Mouse (Mus musculus): ENCODE data around the gene Sec31b. TPM values are rescaled to one million over a fixed set of nuclear protein-coding genes. Genes with fewer than 3 reads are reported as not detected.

The Sec31b gene
- total RNA-seq, 2 experiments from 2014 or later, result 0.61 to 1.7 TPM

DNA sequence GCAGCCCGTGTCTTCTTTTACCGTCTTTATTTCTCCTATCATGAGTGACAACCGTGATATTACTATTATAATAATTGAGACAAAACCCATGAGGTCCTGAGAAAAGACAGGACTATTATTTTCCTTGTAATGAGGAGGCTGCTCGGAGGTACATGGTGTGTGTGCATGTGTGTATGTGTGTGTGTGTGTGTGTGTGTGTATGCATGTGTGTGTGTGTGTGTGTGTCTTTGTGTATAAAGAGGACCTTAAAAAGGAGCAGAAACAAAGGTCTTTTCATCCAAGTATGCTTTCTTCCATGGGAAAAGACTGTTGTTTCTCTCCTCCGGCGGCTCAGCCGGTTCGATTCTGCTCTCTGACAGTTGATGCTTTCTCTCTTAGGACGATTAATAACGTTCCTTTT is 48.7 kb downstream of the Sec31b start:
- ATAC-seq (replicated peaks; ENCODE audit: low FRiP score, low TSS enrichment, poor library complexity, severe bottlenecking), result no peak

DNA sequence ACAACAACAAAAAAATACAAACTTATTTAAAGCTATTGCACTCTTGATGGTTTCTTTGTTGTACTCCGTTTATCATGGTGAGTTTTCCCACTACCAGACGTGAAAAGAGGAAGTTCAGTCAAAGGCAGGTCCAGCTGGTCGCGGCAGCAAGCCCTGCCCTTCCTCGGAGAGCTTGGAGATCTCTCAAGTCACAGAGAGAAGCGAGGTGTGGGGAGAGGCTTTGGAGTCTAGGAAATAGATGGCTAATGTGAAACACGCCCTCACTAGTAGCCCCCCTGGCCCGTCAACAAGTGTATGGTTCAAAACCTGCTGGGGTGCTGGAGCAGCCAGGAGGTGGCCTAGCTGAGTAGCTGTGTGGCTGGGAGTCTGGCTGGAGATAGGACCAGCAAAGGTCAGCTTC is 49.2 kb downstream of the Sec31b start:
- ATAC-seq (replicated peaks; ENCODE audit: low FRiP score, low TSS enrichment, poor library complexity, severe bottlenecking), result no peak

DNA sequence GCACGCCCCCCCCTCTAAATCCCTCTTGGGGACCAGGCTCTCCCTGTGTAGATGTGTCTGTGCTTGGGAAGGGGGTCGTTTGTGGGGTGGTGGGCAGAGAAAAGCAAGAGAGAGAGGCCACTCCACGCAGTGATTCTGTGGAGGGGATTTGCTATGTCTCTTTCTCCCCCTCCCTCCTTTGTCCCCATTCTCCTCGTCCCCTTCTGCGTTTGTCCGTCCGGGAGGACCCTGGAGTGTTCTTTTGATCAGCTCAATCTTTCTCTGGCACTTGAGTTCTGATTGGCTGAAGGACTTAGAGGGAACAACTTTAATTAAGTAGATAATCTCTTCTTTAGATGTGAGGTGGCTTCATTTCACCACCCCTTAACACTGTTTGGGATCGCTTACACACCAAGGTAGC is 52.5 kb downstream of the Sec31b start, which contains the start of gene Wnt8b:
Gene Wnt8b (plus strand): TSS at position 345 of the 400 bp plus-strand sequence.
- ATAC-seq (replicated peaks; ENCODE audit: low FRiP score, low TSS enrichment, poor library complexity, severe bottlenecking), result no peak

DNA sequence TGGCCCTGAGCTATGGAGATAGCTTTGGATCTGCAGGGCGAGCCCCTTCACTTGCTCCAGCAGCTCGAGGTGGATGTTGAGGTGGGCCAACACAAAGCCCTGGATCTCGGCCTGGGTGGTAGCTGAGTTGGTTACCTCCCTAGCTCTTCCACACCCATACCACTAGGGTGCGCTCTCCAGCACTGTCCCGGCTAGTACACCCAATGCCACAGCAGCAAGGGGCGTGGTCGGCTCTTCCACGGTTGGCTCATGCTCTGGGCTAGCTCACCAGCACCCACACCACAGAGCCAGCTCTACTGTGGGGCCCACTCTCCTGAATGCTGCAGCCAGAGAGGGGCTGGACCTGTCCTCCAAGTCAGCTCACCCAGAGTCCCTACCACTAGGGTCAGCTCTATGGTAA is 58.4 kb downstream of the Sec31b start:
- ATAC-seq (replicated peaks; ENCODE audit: low FRiP score, low TSS enrichment, poor library complexity, severe bottlenecking), result peak; percentile 99

DNA sequence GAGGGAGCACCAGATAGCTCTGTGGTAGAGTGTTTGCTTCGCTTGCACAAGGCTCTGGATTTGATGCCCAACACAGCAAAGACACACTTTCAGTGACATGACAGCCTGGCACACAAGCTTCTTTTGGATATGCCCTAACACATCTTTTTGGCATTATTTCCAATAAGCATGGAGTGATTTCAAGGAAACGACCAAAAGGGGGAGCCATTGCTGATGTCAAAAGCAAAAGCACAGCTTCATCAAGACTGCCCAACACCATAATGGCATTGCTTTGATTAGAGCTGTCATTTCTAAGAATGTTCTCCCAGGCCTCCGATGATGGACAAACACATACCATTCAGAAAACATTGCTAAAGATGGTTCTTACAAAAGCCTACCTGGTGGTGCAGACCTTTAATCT is 69.1 kb downstream of the Sec31b start:
- ATAC-seq (replicated peaks; ENCODE audit: low FRiP score, low TSS enrichment, poor library complexity, severe bottlenecking), result no peak

DNA sequence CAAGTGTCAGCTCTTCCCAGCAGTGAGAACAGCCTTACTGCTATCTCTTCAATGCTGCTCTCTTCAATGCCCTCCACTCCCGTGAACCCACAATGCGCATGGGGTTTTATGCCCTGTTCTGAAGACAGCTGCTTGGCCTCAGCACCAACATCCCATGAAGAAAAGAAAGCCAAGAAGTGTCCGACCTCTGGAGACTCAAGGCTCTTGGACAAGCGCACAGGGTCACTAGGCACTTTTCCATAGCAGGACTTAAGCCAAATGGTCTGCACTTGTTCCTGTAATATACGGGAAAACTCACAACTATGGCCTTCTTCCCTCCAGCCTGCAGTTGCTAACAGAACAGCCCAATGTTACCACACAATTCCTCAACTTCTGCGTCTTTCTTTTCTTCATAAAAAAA is 70.4 kb downstream of the Sec31b start:
- ATAC-seq (replicated peaks; ENCODE audit: low FRiP score, low TSS enrichment, poor library complexity, severe bottlenecking), result no peak

DNA sequence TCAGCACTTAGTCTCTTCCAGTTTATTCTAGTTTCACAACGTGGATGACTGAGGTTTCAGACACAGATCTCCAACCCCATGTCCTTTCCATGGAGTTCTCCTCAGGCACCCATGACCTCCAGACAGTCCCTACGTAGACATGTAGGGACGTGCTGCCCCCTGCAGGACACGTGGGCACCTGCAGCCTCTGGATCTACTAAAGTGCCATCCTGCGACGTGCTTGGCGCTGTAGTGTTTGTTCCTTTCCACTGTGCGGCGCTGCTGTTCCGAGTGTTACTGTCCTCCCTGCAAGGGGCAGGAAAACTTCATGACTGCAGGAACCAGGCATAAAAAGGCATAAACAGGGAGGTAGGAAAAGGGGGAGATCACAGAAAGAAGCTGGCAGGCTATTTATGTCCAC is 71.5 kb downstream of the Sec31b start:
- ATAC-seq (replicated peaks; ENCODE audit: low FRiP score, low TSS enrichment, poor library complexity, severe bottlenecking), result peak; percentile 96

Other genes with a start within 250 kb of the Sec31b start
- gene Scd4, start 212.8 kb downstream of the Sec31b start, total RNA-seq (2014; fragmentation: Nextera tagmentation), result 0.69 and 2.1 TPM in 2 replicates
- 0.38 TPM in 1 of 2 replicates, not detected in the other for gene Scd4, start 212.8 kb downstream of the Sec31b start, total RNA-seq (2017)
- 14.0 and 16.2 TPM in 2 replicates for gene Scd1, start 138.0 kb downstream of the Sec31b start, total RNA-seq (2014; fragmentation: Nextera tagmentation)
- gene Scd1, start 138.0 kb downstream of the Sec31b start, total RNA-seq (2017), result 4.3 and 18.8 TPM in 2 replicates
- not detected in 2 replicates for gene Wnt8b, start 52.4 kb downstream of the Sec31b start, total RNA-seq (2014; fragmentation: Nextera tagmentation)
- not detected in 2 replicates for gene Wnt8b, start 52.4 kb downstream of the Sec31b start, total RNA-seq (2017)
- gene Gm20538, start 7.0 kb upstream of the Sec31b start, total RNA-seq (2014; fragmentation: Nextera tagmentation), result not detected in 2 replicates
- not detected in 2 replicates for gene Gm20538, start 7.0 kb upstream of the Sec31b start, total RNA-seq (2017)
- 485 and 490 TPM in 2 replicates for gene Ndufb8, start 9.6 kb upstream of the Sec31b start, total RNA-seq (2014; fragmentation: Nextera tagmentation)
- gene Ndufb8, start 9.6 kb upstream of the Sec31b start, total RNA-seq (2017), result 262 and 339 TPM in 2 replicates
- 14.2 and 18.4 TPM in 2 replicates for gene Hif1an, start 17.0 kb upstream of the Sec31b start, total RNA-seq (2014; fragmentation: Nextera tagmentation)
- 5.2 and 15.2 TPM in 2 replicates for gene Hif1an, start 17.0 kb upstream of the Sec31b start, total RNA-seq (2017)
- not detected in 2 replicates for gene Pax2, start 210.2 kb upstream of the Sec31b start, total RNA-seq (2014; fragmentation: Nextera tagmentation)
- gene Pax2, start 210.2 kb upstream of the Sec31b start, total RNA-seq (2017), result not detected in 2 replicates

Measured in megakaryocyte-erythroid progenitor cell, adult 5-6 weeks (primary cell).